Mouse (Mus musculus): ENCODE measurements around the gene Zbtb37. TPM values are rescaled to one million over a fixed set of nuclear protein-coding genes. Genes with fewer than 3 reads are reported as not detected.
"Not testable (repeated sequence)": the region's sequence is repeated elsewhere in the genome, so short reads cannot be mapped to it uniquely, and the experiment has no call there.

The Zbtb37 gene
- total RNA-seq, 2 experiments from 2014 or later = 18.4 to 29.5 TPM

DNA sequence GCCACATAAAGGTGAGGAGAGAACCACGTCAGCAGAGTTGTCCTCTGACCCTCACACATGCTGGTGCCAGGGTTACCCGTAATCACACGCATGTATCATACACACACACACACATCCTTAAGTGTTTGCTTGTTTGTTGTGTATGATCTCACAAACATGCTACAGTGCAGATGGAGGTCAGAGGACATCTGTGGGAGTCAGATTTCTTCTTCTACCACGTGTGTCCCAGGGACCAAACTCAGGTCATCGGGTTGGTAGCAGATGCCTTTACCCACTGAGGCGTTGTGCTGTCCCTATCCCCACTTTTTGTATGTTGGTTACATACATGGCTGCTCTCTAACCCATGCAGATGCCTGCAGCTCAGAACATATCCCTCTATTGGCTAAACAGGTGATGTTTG, 49.2 kb downstream of the Zbtb37 start:
- no peak for DNase-seq (ENCODE audit: extremely low spot score in 1 of 2, low spot score in 2 of 2)
- intact Hi-C loops (cut with DNase I) = no loop called here

DNA sequence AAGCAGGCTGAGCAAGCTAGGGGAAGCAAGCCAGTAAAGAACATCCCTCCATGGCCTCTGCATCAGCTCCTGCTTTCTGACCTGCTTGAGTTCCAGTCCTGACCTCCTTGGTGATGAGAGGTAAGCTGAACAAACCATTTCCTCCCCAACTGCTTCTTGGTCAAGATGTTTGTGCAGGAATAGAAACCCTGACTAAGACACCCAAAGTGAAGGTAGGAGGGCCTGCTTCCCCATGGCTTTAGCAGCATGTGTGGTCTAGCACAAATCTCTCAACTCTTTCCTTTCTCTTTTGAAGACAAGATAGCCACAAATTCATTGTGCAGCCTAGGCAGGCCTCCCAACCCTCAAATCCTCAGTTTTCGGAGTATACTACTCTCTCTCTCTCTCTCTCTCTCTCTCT, 49.9 kb downstream of the Zbtb37 start:
- DNase-seq (ENCODE audit: extremely low spot score in 1 of 2, low spot score in 2 of 2); intact Hi-C loops (cut with DNase I): not testable (repeated sequence)

- DNase-seq (ENCODE audit: extremely low spot score in 1 of 2, low spot score in 2 of 2) = no peak
- intact Hi-C loops (cut with DNase I) = no loop called here
These were observed 51.8 kb downstream of the Zbtb37 start for GRCm38 (mm10) chr1:160982887-160983286.

DNA sequence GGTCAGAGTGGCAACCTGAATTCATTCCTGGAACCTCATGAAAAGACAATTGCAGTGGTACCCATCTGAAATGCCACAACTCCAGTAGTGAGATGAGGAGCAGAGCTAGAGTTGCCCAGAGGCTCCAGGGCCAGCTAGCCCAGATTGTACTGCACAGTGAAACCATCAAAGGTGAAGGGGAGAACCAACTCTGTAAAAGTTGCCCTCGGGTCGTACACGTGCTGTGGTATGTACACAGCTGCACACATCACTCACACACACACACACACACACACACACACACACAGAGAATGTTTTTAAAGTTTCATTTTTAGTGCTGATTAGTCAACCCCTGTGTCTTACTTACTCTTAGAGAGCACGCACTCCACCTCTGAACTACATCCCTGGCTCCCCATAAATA, 53.3 kb downstream of the Zbtb37 start:
- intact Hi-C loops (cut with DNase I) = no loop called here
- DNase-seq (ENCODE audit: extremely low spot score in 1 of 2, low spot score in 2 of 2) = no peak

DNA sequence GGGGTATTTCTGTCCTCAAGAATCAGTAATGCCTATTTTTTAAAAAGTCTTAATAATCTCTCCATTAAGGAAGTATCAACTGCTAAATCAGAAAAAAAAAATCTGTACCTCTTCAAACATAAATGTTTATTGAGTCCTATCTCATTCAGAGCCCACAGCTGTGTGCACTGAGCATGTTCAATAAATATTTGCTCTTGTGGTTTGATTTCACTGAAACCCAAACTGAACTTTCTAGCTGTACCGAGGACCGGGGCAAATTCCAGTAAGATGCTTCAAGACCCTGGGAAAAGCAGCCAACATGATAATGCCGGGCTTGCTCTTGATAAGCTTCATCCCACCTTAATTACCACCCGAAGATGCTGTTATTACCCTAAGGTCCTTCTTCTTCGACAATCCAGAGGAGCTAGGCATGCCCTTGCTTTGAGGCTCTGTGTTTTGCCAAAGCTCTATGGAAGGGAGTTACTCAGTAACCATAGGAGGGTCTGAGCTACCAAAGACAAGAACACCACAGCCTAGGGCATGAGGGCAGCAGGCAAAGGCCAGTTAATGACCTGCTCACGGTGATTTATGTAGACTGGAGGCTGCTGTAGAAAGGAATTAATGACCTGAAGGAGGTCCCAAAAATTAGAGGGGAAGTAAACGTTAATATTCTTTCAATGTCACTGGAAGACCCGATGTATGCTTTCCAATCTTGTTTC, 54.0 kb downstream of the Zbtb37 start:
- no peak for DNase-seq (ENCODE audit: extremely low spot score in 1 of 2, low spot score in 2 of 2)
- intact Hi-C loops (cut with DNase I) = no loop called here

- DNase-seq (ENCODE audit: extremely low spot score in 1 of 2, low spot score in 2 of 2) = no peak
- intact Hi-C loops (cut with DNase I) = no loop called here
These were observed 54.6 kb downstream of the Zbtb37 start for GRCm38 (mm10) chr1:160980021-160980420.

DNA sequence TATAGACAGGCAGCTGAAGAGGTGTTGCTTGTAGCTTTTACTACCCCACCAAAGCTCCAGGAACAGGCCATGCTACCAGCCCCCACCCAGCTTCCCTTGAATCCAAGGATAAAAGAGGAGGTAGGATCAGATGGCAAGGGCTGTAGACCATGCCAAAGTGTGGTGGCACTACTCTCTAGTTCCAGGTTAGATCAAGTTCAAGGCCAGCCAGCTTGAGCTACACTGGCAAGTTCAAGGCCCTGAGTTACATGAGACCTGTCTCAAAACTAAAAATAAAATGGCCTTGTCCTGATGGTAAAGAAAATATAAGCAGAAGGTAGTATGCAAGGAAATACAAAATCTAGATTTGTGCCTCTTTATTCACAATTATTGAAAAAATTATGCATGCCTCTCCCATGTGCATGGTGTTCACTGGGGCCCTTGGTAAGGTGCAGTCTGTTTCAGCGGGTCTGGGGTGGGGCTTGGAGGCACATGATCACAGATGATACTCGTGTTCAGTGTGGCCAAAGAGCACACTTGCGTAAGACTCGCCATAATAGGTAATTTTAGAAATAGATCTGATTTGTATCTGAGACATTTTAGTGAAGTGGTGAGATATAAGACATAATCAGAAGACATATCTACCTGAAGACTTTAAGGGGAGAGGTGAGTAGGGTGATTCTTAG, 56.4 kb downstream of the Zbtb37 start, which contains the start of gene Serpinc1:
Serpinc1 (plus strand) TSS at position 515 of the 665 bp plus-strand sequence.
- intact Hi-C loops (cut with DNase I) = loop anchor here (5.0 kb wide), 1 partner anchor 44 kb away; no protein-coding TSS in a partner anchor
- DNase-seq (ENCODE audit: extremely low spot score in 1 of 2, low spot score in 2 of 2) = no peak

GRCm38 (mm10) chr1:160968643-160969042, 66.0 kb downstream of the Zbtb37 start:
- DNase-seq (ENCODE audit: extremely low spot score in 1 of 2, low spot score in 2 of 2) = no peak
- intact Hi-C loops (cut with DNase I) = no loop called here

GRCm38 (mm10) chr1:160967268-160967667, 67.4 kb downstream of the Zbtb37 start:
- no peak for DNase-seq (ENCODE audit: extremely low spot score in 1 of 2, low spot score in 2 of 2)
- intact Hi-C loops (cut with DNase I) = no loop called here

DNA sequence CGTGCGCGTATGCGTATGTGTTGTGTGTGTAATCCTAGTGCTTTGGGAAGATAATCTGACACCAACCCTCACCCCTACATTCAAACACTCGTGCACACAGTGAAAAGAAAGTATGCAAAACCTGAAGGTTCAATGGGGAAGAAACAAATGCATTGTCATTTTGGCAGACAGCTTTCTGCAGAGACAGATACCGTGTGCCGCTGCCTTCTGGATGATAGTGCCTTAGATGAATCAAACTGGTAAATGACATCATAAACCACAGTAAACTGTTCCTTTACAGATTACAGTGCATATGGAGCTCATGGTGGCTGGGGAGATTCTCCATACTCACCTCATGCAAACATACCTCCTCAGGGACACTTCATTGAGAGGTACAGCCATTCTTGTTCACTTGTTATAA, 71.5 kb downstream of the Zbtb37 start:
- no peak for DNase-seq (ENCODE audit: extremely low spot score in 1 of 2, low spot score in 2 of 2)
- intact Hi-C loops (cut with DNase I) = no loop called here

Other genes with a start within 250 kb of the Zbtb37 start
- 100 to 1,000 TPM; 174 to 177 TPM for gene Rabgap1l, start 241.6 kb downstream of the Zbtb37 start, total RNA-seq (2021)
- 10 to 100 TPM; 37.6 to 43.2 TPM for gene Rc3h1, start 128.4 kb downstream of the Zbtb37 start, total RNA-seq (2021)
- gene Serpinc1, start 56.3 kb downstream of the Zbtb37 start, total RNA-seq (2021) = under 1 TPM; 0.11 to 0.24 TPM
- gene Dars2, start 35.8 kb upstream of the Zbtb37 start, total RNA-seq (2021) = 10 to 100 TPM; 23.3 to 27.8 TPM
- gene Cenpl, start 35.9 kb upstream of the Zbtb37 start, total RNA-seq (2021) = 1 to 10 TPM; 2.1 to 2.3 TPM
- gene Klhl20, start 96.7 kb upstream of the Zbtb37 start, total RNA-seq (2021) = 10 to 100 TPM; 19.5 to 20.1 TPM
- gene Ankrd45, start 107.8 kb upstream of the Zbtb37 start, total RNA-seq (2021) = 10 to 100 TPM; 39.6 to 45.7 TPM
- not detected for gene Tex50, start 124.5 kb upstream of the Zbtb37 start, total RNA-seq (2021)
- 100 to 1,000 TPM; 192 to 206 TPM for gene Prdx6, start 216.4 kb upstream of the Zbtb37 start, total RNA-seq (2021)